ENCODE assay signal across 20 mouse cellular contexts in the genomic region with DNA sequence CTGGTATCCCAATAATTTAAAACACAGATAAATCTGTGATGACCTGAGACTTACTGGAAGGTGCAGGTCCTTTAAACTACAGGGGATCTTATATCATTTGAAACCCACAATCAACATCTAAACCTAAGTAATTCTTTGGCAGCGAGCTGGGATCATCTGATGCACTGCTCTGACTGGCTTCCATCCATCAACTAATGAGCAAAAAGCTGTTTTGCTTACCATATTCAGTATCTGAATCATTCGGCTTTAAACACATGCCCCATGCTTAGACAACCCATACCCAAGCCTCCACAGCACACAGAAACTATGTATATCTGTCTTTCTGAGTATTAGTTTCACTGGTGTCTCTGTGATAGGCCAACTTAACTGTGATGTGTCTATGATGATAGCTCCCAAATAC. TPM values are rescaled to one million over a fixed set of nuclear protein-coding genes. Genes with fewer than 3 reads are reported as not detected.
"Had no signal": no experiment of that assay in that cellular context is flagged by ENCODE, and none has a peak within 500 bp of the region (broad histone marks: within the 10 kb centered on the region; RNA-seq: fewer than 3 reads in every experiment).

No protein-coding gene starts in this region.

- H3K9ac ChIP-seq: kidney, embryonic 15.5 days; limb, embryonic 12.5 days; limb, embryonic 15.5 days; liver, embryonic 14.5 days; liver, postnatal 0 days; lung, embryonic 14.5 days had no signal

- H3K36me3 ChIP-seq: kidney, embryonic 15.5 days; limb, embryonic 12.5 days; limb, embryonic 15.5 days had no signal

- DNase-seq: kidney, adult 8-10 months; kidney, postnatal 10 days; kidney, postnatal 36 days; left cerebral cortex, postnatal 4 days; liver, postnatal 0 days; lung, embryonic 14.5 days; lung, postnatal 4 days; midbrain, embryonic 14.5 days; thymus, adult 18-20 months; thymus, postnatal 36 days had no signal

- H3K4me2 ChIP-seq: kidney, embryonic 15.5 days; limb, embryonic 12.5 days; limb, embryonic 15.5 days; liver, embryonic 11.5 days; lung, embryonic 14.5 days; midbrain, embryonic 11.5 days had no signal

- ATAC-seq: liver, postnatal 0 days; lung, postnatal 0 days had no signal

- H3K4me3 ChIP-seq: kidney, embryonic 15.5 days; limb, embryonic 12.5 days; limb, embryonic 15.5 days had no signal

- H3K9me3 ChIP-seq: kidney, embryonic 15.5 days; limb, embryonic 12.5 days; limb, embryonic 15.5 days had no signal

- H3K27ac ChIP-seq: kidney, embryonic 15.5 days; limb, embryonic 12.5 days; limb, embryonic 15.5 days; liver, embryonic 14.5 days had no signal

RNA-seq across cellular contexts. Expression of gene Gpr37, which starts 6.1 kb away (rescaled TPM):
- total RNA-seq: megakaryocyte progenitor cell, adult 5-6 weeks; megakaryocyte-erythroid progenitor cell, adult 5-6 weeks had no signal
- polyA plus RNA-seq: small intestine, adult 2 months had no signal
